Comparison of ENCODE assay signal across 10 mouse cellular contexts in the genomic region with DNA sequence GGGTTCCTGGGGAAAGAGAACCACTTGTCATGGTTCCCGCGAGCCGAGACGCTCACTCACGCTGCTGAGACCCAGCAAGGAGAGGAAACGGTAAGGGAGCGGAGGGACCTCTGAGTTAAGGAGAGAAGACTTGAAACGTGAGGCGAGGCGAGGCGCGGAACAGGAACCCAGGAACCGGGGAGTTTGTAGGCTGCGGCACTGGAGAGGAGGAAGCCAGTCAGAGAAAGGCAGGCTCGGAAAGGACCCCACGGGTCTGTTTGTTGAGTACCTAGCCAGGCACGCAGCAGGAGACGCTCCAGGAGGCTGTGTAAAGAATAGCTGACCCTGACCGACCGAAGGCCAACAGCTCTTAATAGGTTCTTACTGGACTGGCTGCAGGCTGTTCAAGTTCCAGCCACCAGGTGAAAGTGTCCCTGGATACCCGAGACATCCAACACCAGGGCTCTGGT. TPM values are rescaled to one million over a fixed set of nuclear protein-coding genes. Genes with fewer than 3 reads are reported as not detected.
A peak's percentile ranks its signal among the peaks of the same experiment; 100 is the strongest.
DNase-seq lines count a peak whose midpoint lies in the region; ATAC-seq lines count a peak whose summit lies in the region.
"Had no signal": no experiment of that assay in that cellular context is flagged by ENCODE, and none has a peak within 500 bp of the region (broad histone marks: within the 10 kb centered on the region; RNA-seq: fewer than 3 reads in every experiment).

No protein-coding gene starts in this region.

- 0 out of 2 replicates have a peak, but pooled peaks cover 7% of the 10 kb centered on the region for H3K27me3 ChIP-seq in forebrain, embryonic 14.5 days (replicated peaks; ENCODE audit: control insufficient read depth, insufficient read depth, low read length)
- peaks cover 13% of the 10 kb centered on the region; the same call in 1 of the 2 replicates for H3K27me3 ChIP-seq in forebrain, embryonic 15.5 days
- H3K27me3 ChIP-seq in liver, embryonic 15.5 days = peaks cover 18% of the 10 kb centered on the region

- H3K4me2 ChIP-seq in forebrain, embryonic 14.5 days (ENCODE audit: low read length) = 0 out of 2 replicates have a peak overlapping the region, but pooled peaks have one; percentile 5
- no peak overlapping the region for H3K4me2 ChIP-seq in forebrain, embryonic 15.5 days (replicated peaks)
- peak overlapping the region; percentile 49 for H3K4me2 ChIP-seq in liver, embryonic 15.5 days

- no peak for DNase-seq in forebrain, embryonic 14.5 days (ENCODE audit: low spot score)
- peak; percentile 58 for DNase-seq in embryo, embryonic 10 days (ENCODE audit: low spot score)
- peak; percentile 25 for DNase-seq in induced T-regulatory cell, adult 2 months (ENCODE audit: low read depth)
- peak; percentile 42 for DNase-seq in retina, embryonic 14.5 days (ENCODE audit: low spot score)
- no peak for DNase-seq in layer of hippocampus, adult 18-20 months (ENCODE audit: low spot score in 2 of 2)
- no peak for DNase-seq in cerebellum, adult 9-11 months

- no peaks in the 10 kb centered on the region for H3K9me3 ChIP-seq in forebrain, embryonic 14.5 days (replicated peaks; ENCODE audit: control insufficient read depth, low read length)
- H3K9me3 ChIP-seq in forebrain, embryonic 15.5 days = no peaks in the 10 kb centered on the region
- H3K9me3 ChIP-seq in liver, embryonic 15.5 days (replicated peaks) = no peaks in the 10 kb centered on the region
- H3K9me3 ChIP-seq: G1E had no signal

- WGBS in forebrain, embryonic 14.5 days = 7% methylated on average over 21 of the region's 21 CpGs
- WGBS in forebrain, embryonic 15.5 days = 6% methylated on average over 21 of the region's 21 CpGs
- WGBS in liver, embryonic 15.5 days (ENCODE audit: insufficient replicate concordance) = 2% methylated on average over 21 of the region's 21 CpGs

- no peak overlapping the region for H3K27ac ChIP-seq in forebrain, embryonic 14.5 days (ENCODE audit: low read depth, low read length)
- H3K27ac ChIP-seq in forebrain, embryonic 15.5 days (replicated peaks) = no peak overlapping the region
- no peak overlapping the region for H3K27ac ChIP-seq in liver, embryonic 15.5 days (replicated peaks)
- H3K27ac ChIP-seq: macrophage had no signal

- H3K4me1 ChIP-seq in forebrain, embryonic 14.5 days (ENCODE audit: control insufficient read depth, insufficient read depth, low read length) = no peaks in the 10 kb centered on the region
- H3K4me1 ChIP-seq in forebrain, embryonic 15.5 days = peaks cover 8% of the 10 kb centered on the region; the same call in 1 of the 2 replicates
- 0 out of 2 replicates have a peak, but pooled peaks cover 5% of the 10 kb centered on the region for H3K4me1 ChIP-seq in liver, embryonic 15.5 days (replicated peaks)

- no peak overlapping the region for H3K4me3 ChIP-seq in forebrain, embryonic 14.5 days (ENCODE audit: low read depth, low read length)
- no peak overlapping the region for H3K4me3 ChIP-seq in forebrain, embryonic 15.5 days
- 0 out of 2 replicates have a peak overlapping the region, but pooled peaks have one; percentile 7 for H3K4me3 ChIP-seq in liver, embryonic 15.5 days (replicated peaks)

- H3K9ac ChIP-seq in forebrain, embryonic 14.5 days (ENCODE audit: low read length) = no peak overlapping the region
- no peak overlapping the region for H3K9ac ChIP-seq in forebrain, embryonic 15.5 days (replicated peaks)
- no peak overlapping the region for H3K9ac ChIP-seq in liver, embryonic 15.5 days

- no peak for ATAC-seq in forebrain, embryonic 14.5 days
- no peak for ATAC-seq in forebrain, embryonic 15.5 days (replicated peaks)
- no peak for ATAC-seq in liver, embryonic 15.5 days (ENCODE audit: insufficient read depth)

- no peaks in the 10 kb centered on the region for H3K36me3 ChIP-seq in forebrain, embryonic 14.5 days (ENCODE audit: control insufficient read depth, insufficient read depth, low read length)
- no peaks in the 10 kb centered on the region for H3K36me3 ChIP-seq in forebrain, embryonic 15.5 days
- H3K36me3 ChIP-seq in liver, embryonic 15.5 days (replicated peaks) = no peaks in the 10 kb centered on the region
- H3K36me3 ChIP-seq: G1E had no signal

RNA-seq across cellular contexts. Expression of a gene that starts 31.9 kb away (rescaled TPM):
- 0.51 and 0.66 TPM in 2 replicates for polyA plus RNA-seq in forebrain, embryonic 14.5 days (2014; fragmentation: Nextera tagmentation; extraction: Ambion mirVana)
- polyA plus RNA-seq in forebrain, embryonic 15.5 days (2015; fragmentation: Nextera tagmentation; extraction: Ambion mirVana) = 0.26 and 0.46 TPM in 2 replicates
- polyA plus RNA-seq in liver, embryonic 15.5 days (2015; fragmentation: Nextera tagmentation; extraction: Ambion mirVana) = 0.06 TPM in 1 of 2 replicates, not detected in the other
- total RNA-seq in layer of hippocampus, adult 18-20 months (2021) = 1 to 10 TPM; 1.7 to 2.3 TPM
- polyA plus RNA-seq: G1E, macrophage had no signal

Comparison
In these comparisons a context has a peak if more than half of its experiments do, and no peak if none do; other contexts are left out.
1. DNase-seq: peak in embryo, embryonic 10 days (single experiment), induced T-regulatory cell, adult 2 months (single experiment) and retina, embryonic 14.5 days (single experiment); none in forebrain, embryonic 14.5 days (single experiment), layer of hippocampus, adult 18-20 months (0 of 2) and cerebellum, adult 9-11 months (single experiment).